Mouse (Mus musculus): ENCODE data around the gene Olfr1151. TPM values are rescaled to one million over a fixed set of nuclear protein-coding genes. Genes with fewer than 3 reads are reported as not detected.

The Olfr1151 gene
- polyA plus RNA-seq (2012; ENCODE audit: insufficient read depth, low replicate concordance) = not detected in 2 replicates

DNA sequence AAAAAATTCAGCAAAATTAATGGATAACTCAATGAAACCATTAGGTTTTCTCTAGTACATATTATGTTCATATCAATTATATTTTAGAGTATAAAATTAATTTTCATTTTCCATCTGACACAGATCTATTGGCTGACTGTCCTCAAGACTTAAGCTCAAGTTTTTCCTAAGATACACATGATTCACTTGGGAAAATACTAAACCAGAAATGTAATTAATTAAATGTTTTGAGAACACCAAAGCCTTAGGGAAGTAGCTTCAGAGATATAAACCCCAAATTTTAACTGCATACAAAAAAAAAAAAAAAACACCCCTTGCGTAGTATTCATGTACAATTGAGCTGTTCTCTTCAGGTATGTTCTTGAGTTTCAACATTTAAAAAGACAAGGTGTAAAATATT, at the start of gene Olfr1151:
Gene Olfr1151 (plus strand): TSS at position 301 of the 400 bp plus-strand sequence.
- Histone ChIP-seq H3K9me3 (no peaks in the 10 kb centered on the region), H3K4me3 (replicated peaks) (no peak within 1 kb of the TSS), H3K27me3 (replicated peaks) (no peaks in the 10 kb centered on the region), H3K36me3 (replicated peaks; ENCODE audit: low read length) (no peaks in the 10 kb centered on the region), H3K4me1 (no peaks in the 10 kb centered on the region)
- no peak for TF ChIP-seq FLI1 (IDR thresholded peaks at IDR 0.05; ENCODE audit: low read length)
- no peak for TF ChIP-seq GATA1 (IDR thresholded peaks at IDR 0.05; ENCODE audit: borderline replicate concordance, low read length)

DNA sequence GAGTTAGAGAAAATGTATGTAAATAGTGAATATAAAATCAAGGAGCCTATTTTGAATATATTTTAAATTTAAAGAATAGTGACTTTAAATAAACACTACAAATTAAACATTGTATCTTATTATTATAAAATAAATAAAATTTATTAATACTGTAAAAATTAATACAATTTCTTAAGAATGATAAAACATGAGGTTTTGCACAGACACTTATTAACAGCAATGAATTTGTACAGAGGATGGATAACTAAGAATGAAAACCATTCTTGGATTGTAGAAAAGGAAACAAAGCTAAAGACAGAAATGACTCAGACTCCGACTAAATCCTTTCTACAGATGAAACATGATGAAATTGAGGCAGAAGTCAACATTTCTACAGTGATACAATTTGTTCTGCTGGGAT, 46.1 kb upstream of the Olfr1151 start, which contains the start of gene Olfr1145:
Gene Olfr1145 (plus strand): TSS at position 301 of the 400 bp plus-strand sequence.
- Histone ChIP-seq H3K4me3 (replicated peaks) (no peak within 1 kb of the TSS), H3K4me1 (no peaks in the 10 kb centered on the region), H3K27me3 (replicated peaks) (no peaks in the 10 kb centered on the region), H3K9me3 (no peaks in the 10 kb centered on the region), H3K36me3 (replicated peaks; ENCODE audit: low read length) (no peaks in the 10 kb centered on the region)
- TF ChIP-seq GATA1 (IDR thresholded peaks at IDR 0.05; ENCODE audit: borderline replicate concordance, low read length) (no peak), FLI1 (IDR thresholded peaks at IDR 0.05; ENCODE audit: low read length) (no peak)

DNA sequence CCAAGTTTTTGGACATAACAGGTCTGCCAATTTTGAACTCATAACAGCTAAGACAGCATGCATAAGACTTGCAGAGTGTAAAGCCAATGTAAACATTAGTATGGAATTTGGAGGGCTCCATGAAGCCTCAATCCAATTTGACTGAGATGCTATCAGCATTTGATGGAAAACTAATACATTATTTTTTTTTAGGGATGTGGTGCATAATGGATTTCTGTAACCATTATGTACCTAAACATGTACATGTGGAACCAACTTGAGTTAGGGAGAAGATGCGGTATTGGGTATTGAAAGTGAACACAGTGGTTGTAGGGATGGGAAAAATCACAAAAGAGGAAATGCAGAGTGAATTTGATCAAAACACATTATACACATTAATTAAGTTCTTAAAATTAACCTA, 25.4 kb upstream of the Olfr1151 start, which contains the start of gene Olfr1148:
Gene Olfr1148 (plus strand): TSS at position 301 of the 400 bp plus-strand sequence.
- TF ChIP-seq GATA1 (IDR thresholded peaks at IDR 0.05; ENCODE audit: borderline replicate concordance, low read length) (no peak), FLI1 (IDR thresholded peaks at IDR 0.05; ENCODE audit: low read length) (no peak)
- H3K9me3 ChIP-seq = no peaks in the 10 kb centered on the region
- H3K36me3 ChIP-seq (replicated peaks; ENCODE audit: low read length) = no peaks in the 10 kb centered on the region
- H3K4me3 ChIP-seq (replicated peaks) = no peak within 1 kb of the TSS
- no peaks in the 10 kb centered on the region for H3K4me1 ChIP-seq
- no peaks in the 10 kb centered on the region for H3K27me3 ChIP-seq (replicated peaks)

DNA sequence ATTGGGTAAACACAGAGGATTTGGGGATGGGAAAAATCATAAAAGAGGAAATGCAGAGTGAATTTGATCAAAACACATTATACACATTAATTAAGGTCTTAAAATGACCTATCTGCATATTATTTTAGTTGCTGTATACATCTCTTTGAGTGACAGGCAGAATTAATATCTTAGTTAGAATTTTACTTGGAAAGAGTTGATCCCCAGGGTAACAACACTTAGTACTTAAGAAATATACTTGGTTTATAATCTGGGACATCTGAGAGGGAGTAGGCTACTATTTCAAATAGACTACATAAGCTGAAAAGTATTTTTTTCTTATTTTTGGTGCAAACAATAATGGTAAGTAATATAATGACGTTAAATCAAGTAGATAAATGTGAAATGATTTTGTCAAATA, 12.0 kb upstream of the Olfr1151 start, which contains the start of gene Olfr1150-ps1:
Gene Olfr1150-ps1 (plus strand): TSS at position 301 of the 400 bp plus-strand sequence.
- Histone ChIP-seq H3K9me3 (no peaks in the 10 kb centered on the region), H3K4me1 (no peaks in the 10 kb centered on the region), H3K27me3 (replicated peaks) (no peaks in the 10 kb centered on the region), H3K4me3 (replicated peaks) (no peak within 1 kb of the TSS), H3K36me3 (replicated peaks; ENCODE audit: low read length) (no peaks in the 10 kb centered on the region)
- no peak for TF ChIP-seq FLI1 (IDR thresholded peaks at IDR 0.05; ENCODE audit: low read length)

DNA sequence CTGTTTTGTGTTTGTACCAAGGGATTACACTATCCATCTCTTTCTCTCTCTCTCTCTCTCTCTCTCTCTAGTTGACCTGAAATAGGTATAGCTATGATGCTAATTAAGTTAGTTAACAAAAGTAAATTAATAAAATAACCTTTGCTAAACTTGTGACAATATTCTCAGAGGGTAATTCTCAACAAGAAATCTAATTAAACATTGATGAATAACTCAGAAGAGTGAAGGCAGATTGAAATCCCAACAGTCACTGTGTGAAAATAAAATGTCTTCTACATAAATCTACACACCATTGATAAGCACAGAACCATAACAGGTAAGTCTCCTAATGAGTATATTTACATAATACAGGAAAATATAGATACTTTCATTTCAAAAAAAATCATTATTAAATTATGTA, 10.5 kb downstream of the Olfr1151 start, which contains the start of gene Olfr1152:
Gene Olfr1152 (plus strand): TSS at position 301 of the 400 bp plus-strand sequence.
- Histone ChIP-seq H3K9me3 (peaks cover 3% of the 10 kb centered on the region; the same call in 1 of the 2 replicates), H3K4me1 (no peaks in the 10 kb centered on the region), H3K36me3 (replicated peaks; ENCODE audit: low read length) (no peaks in the 10 kb centered on the region), H3K27me3 (replicated peaks) (no peaks in the 10 kb centered on the region), H3K4me3 (replicated peaks) (no peak within 1 kb of the TSS)
- TF ChIP-seq GATA1 (IDR thresholded peaks at IDR 0.05; ENCODE audit: borderline replicate concordance, low read length) (no peak), FLI1 (IDR thresholded peaks at IDR 0.05; ENCODE audit: low read length) (no peak)

DNA sequence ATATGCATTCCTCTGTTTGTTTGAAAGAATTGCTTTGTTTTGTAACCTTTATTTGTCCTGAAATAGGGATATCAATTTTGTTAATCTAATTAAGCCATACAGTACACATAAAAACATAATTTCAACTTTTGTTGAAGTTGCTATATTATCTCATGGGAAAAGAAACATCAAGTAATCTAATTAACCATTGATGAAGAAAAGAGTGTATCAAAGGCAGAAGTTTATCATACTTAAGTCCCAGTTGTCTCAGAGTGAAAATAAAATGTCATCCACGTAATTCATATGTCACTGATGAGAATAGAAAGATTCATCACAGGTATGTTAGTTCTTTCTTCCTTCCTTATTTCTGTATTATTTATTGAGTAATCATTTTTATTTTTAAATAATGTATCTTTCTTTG, 39.0 kb downstream of the Olfr1151 start, which contains the start of gene Olfr1153:
Gene Olfr1153 (plus strand): TSS at position 301 of the 400 bp plus-strand sequence.
- Histone ChIP-seq H3K27me3 (replicated peaks) (no peaks in the 10 kb centered on the region), H3K36me3 (replicated peaks; ENCODE audit: low read length) (no peaks in the 10 kb centered on the region), H3K4me3 (replicated peaks) (no peak within 1 kb of the TSS), H3K4me1 (no peaks in the 10 kb centered on the region), H3K9me3 (no peaks in the 10 kb centered on the region; the same call in 1 of the 2 replicates)
- TF ChIP-seq FLI1 (IDR thresholded peaks at IDR 0.05; ENCODE audit: low read length) (no peak), GATA1 (IDR thresholded peaks at IDR 0.05; ENCODE audit: borderline replicate concordance, low read length) (no peak)

DNA sequence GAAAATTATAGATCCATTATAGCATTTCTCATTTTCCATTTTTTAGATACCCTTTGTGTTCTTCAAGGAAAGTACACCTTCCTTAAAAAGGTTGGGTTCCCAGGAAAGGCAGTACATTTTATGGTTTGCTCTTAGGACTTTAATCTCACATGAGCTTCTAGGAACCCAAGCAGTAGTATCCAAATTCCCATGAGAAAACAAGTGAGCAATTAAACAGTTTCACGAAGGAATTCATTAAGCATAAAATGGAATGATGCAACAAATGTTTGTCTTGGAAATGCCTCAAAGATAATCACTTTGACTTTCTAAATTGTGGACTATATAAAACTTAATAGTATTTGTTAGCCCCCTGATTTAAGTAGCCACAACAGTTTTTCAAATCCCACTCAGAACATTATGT, 49.4 kb downstream of the Olfr1151 start, which contains the start of gene Olfr1154:
Gene Olfr1154 (minus strand): TSS at position 101 of the 400 bp plus-strand sequence.
- H3K9me3 ChIP-seq = no peaks in the 10 kb centered on the region
- TF ChIP-seq GATA1 (IDR thresholded peaks at IDR 0.05; ENCODE audit: borderline replicate concordance, low read length) (no peak), FLI1 (IDR thresholded peaks at IDR 0.05; ENCODE audit: low read length) (no peak)
- no peaks in the 10 kb centered on the region for H3K27me3 ChIP-seq (replicated peaks)
- no peaks in the 10 kb centered on the region for H3K36me3 ChIP-seq (replicated peaks; ENCODE audit: low read length)
- no peak within 1 kb of the TSS for H3K4me3 ChIP-seq (replicated peaks)
- no peaks in the 10 kb centered on the region for H3K4me1 ChIP-seq

Other genes starting within 250 kb of the Olfr1151 start
- gene Olfr1130, start 249.7 kb upstream of the Olfr1151 start, polyA plus RNA-seq (2012; ENCODE audit: insufficient read depth, low replicate concordance) = not detected in 2 replicates
- gene Olfr1131, start 228.8 kb upstream of the Olfr1151 start, polyA plus RNA-seq (2012; ENCODE audit: insufficient read depth, low replicate concordance) = not detected in 2 replicates
- gene Olfr1132, start 218.3 kb upstream of the Olfr1151 start, polyA plus RNA-seq (2012; ENCODE audit: insufficient read depth, low replicate concordance) = not detected in 2 replicates
- gene Olfr1133, start 208.5 kb upstream of the Olfr1151 start, polyA plus RNA-seq (2012; ENCODE audit: insufficient read depth, low replicate concordance) = not detected in 2 replicates
- not detected in 2 replicates for gene Olfr1134, start 197.4 kb upstream of the Olfr1151 start, polyA plus RNA-seq (2012; ENCODE audit: insufficient read depth, low replicate concordance)
- not detected in 2 replicates for gene Olfr1135, start 182.2 kb upstream of the Olfr1151 start, polyA plus RNA-seq (2012; ENCODE audit: insufficient read depth, low replicate concordance)
- not detected in 2 replicates for gene Olfr1136, start 161.9 kb upstream of the Olfr1151 start, polyA plus RNA-seq (2012; ENCODE audit: insufficient read depth, low replicate concordance)
- 0.71 TPM in 1 of 2 replicates, not detected in the other for gene Olfr1137, start 142.7 kb upstream of the Olfr1151 start, polyA plus RNA-seq (2012; ENCODE audit: insufficient read depth, low replicate concordance)
- gene Olfr1138, start 115.9 kb upstream of the Olfr1151 start, polyA plus RNA-seq (2012; ENCODE audit: insufficient read depth, low replicate concordance) = not detected in 2 replicates
- gene Olfr1140, start 112.1 kb upstream of the Olfr1151 start, polyA plus RNA-seq (2012; ENCODE audit: insufficient read depth, low replicate concordance) = not detected in 2 replicates
- gene Olfr1141, start 101.9 kb upstream of the Olfr1151 start, polyA plus RNA-seq (2012; ENCODE audit: insufficient read depth, low replicate concordance) = not detected in 2 replicates
- gene Olfr152, start 76.4 kb upstream of the Olfr1151 start, polyA plus RNA-seq (2012; ENCODE audit: insufficient read depth, low replicate concordance) = not detected in 2 replicates
- not detected in 2 replicates for gene Olfr1143, start 55.3 kb upstream of the Olfr1151 start, polyA plus RNA-seq (2012; ENCODE audit: insufficient read depth, low replicate concordance)
- not detected in 2 replicates for gene Olfr1145, start 46.0 kb upstream of the Olfr1151 start, polyA plus RNA-seq (2012; ENCODE audit: insufficient read depth, low replicate concordance)
- gene Olfr1148, start 25.3 kb upstream of the Olfr1151 start, polyA plus RNA-seq (2012; ENCODE audit: insufficient read depth, low replicate concordance) = not detected in 2 replicates
- gene Olfr1150-ps1, start 11.9 kb upstream of the Olfr1151 start, polyA plus RNA-seq (2012; ENCODE audit: insufficient read depth, low replicate concordance) = not detected in 2 replicates
- gene Olfr1152, start 10.6 kb downstream of the Olfr1151 start, polyA plus RNA-seq (2012; ENCODE audit: insufficient read depth, low replicate concordance) = 0.43 TPM in 1 of 2 replicates, not detected in the other
- gene Olfr1153, start 39.1 kb downstream of the Olfr1151 start, polyA plus RNA-seq (2012; ENCODE audit: insufficient read depth, low replicate concordance) = not detected in 2 replicates
- not detected in 2 replicates for gene Olfr1154, start 49.3 kb downstream of the Olfr1151 start, polyA plus RNA-seq (2012; ENCODE audit: insufficient read depth, low replicate concordance)
- gene Olfr1155, start 89.3 kb downstream of the Olfr1151 start, polyA plus RNA-seq (2012; ENCODE audit: insufficient read depth, low replicate concordance) = not detected in 2 replicates
- not detected in 2 replicates for gene Olfr1156, start 97.2 kb downstream of the Olfr1151 start, polyA plus RNA-seq (2012; ENCODE audit: insufficient read depth, low replicate concordance)
- gene Olfr1157, start 112.4 kb downstream of the Olfr1151 start, polyA plus RNA-seq (2012; ENCODE audit: insufficient read depth, low replicate concordance) = not detected in 2 replicates
- gene Olfr74, start 118.8 kb downstream of the Olfr1151 start, polyA plus RNA-seq (2012; ENCODE audit: insufficient read depth, low replicate concordance) = not detected in 2 replicates
- not detected in 2 replicates for gene Olfr1158, start 134.3 kb downstream of the Olfr1151 start, polyA plus RNA-seq (2012; ENCODE audit: insufficient read depth, low replicate concordance)
- not detected in 2 replicates for gene Olfr1160, start 152.4 kb downstream of the Olfr1151 start, polyA plus RNA-seq (2012; ENCODE audit: insufficient read depth, low replicate concordance)
- not detected in 2 replicates for gene Olfr1161, start 166.9 kb downstream of the Olfr1151 start, polyA plus RNA-seq (2012; ENCODE audit: insufficient read depth, low replicate concordance)
- not detected in 2 replicates for gene Olfr73, start 181.8 kb downstream of the Olfr1151 start, polyA plus RNA-seq (2012; ENCODE audit: insufficient read depth, low replicate concordance)
- not detected in 2 replicates for gene Olfr1162, start 195.3 kb downstream of the Olfr1151 start, polyA plus RNA-seq (2012; ENCODE audit: insufficient read depth, low replicate concordance)
- gene Olfr1163, start 216.0 kb downstream of the Olfr1151 start, polyA plus RNA-seq (2012; ENCODE audit: insufficient read depth, low replicate concordance) = not detected in 2 replicates
- gene Olfr1164, start 238.1 kb downstream of the Olfr1151 start, polyA plus RNA-seq (2012; ENCODE audit: insufficient read depth, low replicate concordance) = not detected in 2 replicates